Mouse (Mus musculus): Measurements from ENCODE around the gene Hils1. TPM values are rescaled to one million over a fixed set of nuclear protein-coding genes. Genes with fewer than 3 reads are reported as not detected.

The Hils1 gene
- not detected for total RNA-seq (2021)
- long read RNA-seq, experiment 1: 0 reads
- long read RNA-seq, experiment 2: 0 reads

- no peak for DNase-seq (ENCODE audit: low spot score in 2 of 2)
Measured at GRCm38 (mm10) chr11:94967419-94967818, at the start of gene Hils1. Gene Hils1 (plus strand): TSS chr11:94967593.

- DNase-seq (ENCODE audit: low spot score in 2 of 2): no peak
Measured at GRCm38 (mm10) chr11:94917717-94918116, 49.7 kb upstream of the Hils1 start.

GRCm38 (mm10) chr11:94920996-94921401 is 46.4 kb upstream of the Hils1 start:
- no peak for DNase-seq (ENCODE audit: low spot score in 2 of 2)

GRCm38 (mm10) chr11:94924977-94925376 is 42.4 kb upstream of the Hils1 start:
- DNase-seq (ENCODE audit: low spot score in 2 of 2): no peak

- DNase-seq (ENCODE audit: low spot score in 2 of 2): no peak
Measured at GRCm38 (mm10) chr11:94926431-94926830, 41.0 kb upstream of the Hils1 start.

GRCm38 (mm10) chr11:94927771-94928291 is 39.6 kb upstream of the Hils1 start:
- DNase-seq (ENCODE audit: low spot score in 2 of 2): no peak

- DNase-seq (ENCODE audit: low spot score in 2 of 2): no peak
Measured at GRCm38 (mm10) chr11:94928820-94929219, 38.6 kb upstream of the Hils1 start.

- DNase-seq (ENCODE audit: low spot score in 2 of 2): no peak
Measured at GRCm38 (mm10) chr11:94929599-94929998, 37.8 kb upstream of the Hils1 start.

GRCm38 (mm10) chr11:94930151-94930550 is 37.2 kb upstream of the Hils1 start:
- no peak for DNase-seq (ENCODE audit: low spot score in 2 of 2)

- DNase-seq (ENCODE audit: low spot score in 2 of 2): no peak
Measured at GRCm38 (mm10) chr11:94933584-94933983, 33.8 kb upstream of the Hils1 start.

GRCm38 (mm10) chr11:94934526-94934925 is 32.9 kb upstream of the Hils1 start:
- DNase-seq (ENCODE audit: low spot score in 2 of 2): no peak

GRCm38 (mm10) chr11:94936045-94936444 is 31.3 kb upstream of the Hils1 start, which contains the start of gene Col1a1:
Gene Col1a1 (plus strand): TSS chr11:94936224.
- no peak for DNase-seq (ENCODE audit: low spot score in 2 of 2)

- DNase-seq (ENCODE audit: low spot score in 2 of 2): peak; percentile 85 to 88
Measured at GRCm38 (mm10) chr11:94936851-94937295, 30.5 kb upstream of the Hils1 start.

GRCm38 (mm10) chr11:94937335-94937781 is 30.0 kb upstream of the Hils1 start:
- no peak for DNase-seq (ENCODE audit: low spot score in 2 of 2)

GRCm38 (mm10) chr11:94937787-94938186 is 29.6 kb upstream of the Hils1 start:
- DNase-seq (ENCODE audit: low spot score in 2 of 2): no peak

GRCm38 (mm10) chr11:94938296-94938695 is 29.1 kb upstream of the Hils1 start:
- no peak for DNase-seq (ENCODE audit: low spot score in 2 of 2)

GRCm38 (mm10) chr11:94939280-94939679 is 28.1 kb upstream of the Hils1 start:
- peak; percentile 78 to 84 for DNase-seq (ENCODE audit: low spot score in 2 of 2)

GRCm38 (mm10) chr11:94941121-94941520 is 26.3 kb upstream of the Hils1 start:
- DNase-seq (ENCODE audit: low spot score in 2 of 2): no peak

- no peak for DNase-seq (ENCODE audit: low spot score in 2 of 2)
Measured at GRCm38 (mm10) chr11:94941776-94942175, 25.6 kb upstream of the Hils1 start.

GRCm38 (mm10) chr11:94942282-94943023 is 24.9 kb upstream of the Hils1 start:
- no peak for DNase-seq (ENCODE audit: low spot score in 2 of 2)

GRCm38 (mm10) chr11:94943054-94943453 is 24.3 kb upstream of the Hils1 start:
- DNase-seq (ENCODE audit: low spot score in 2 of 2): no peak

GRCm38 (mm10) chr11:94944295-94944694 is 23.1 kb upstream of the Hils1 start:
- no peak for DNase-seq (ENCODE audit: low spot score in 2 of 2)

- no peak for DNase-seq (ENCODE audit: low spot score in 2 of 2)
Measured at GRCm38 (mm10) chr11:94945236-94945635, 22.2 kb upstream of the Hils1 start.
